Mouse (Mus musculus): ENCODE measurements around the gene Phyhipl. TPM values are rescaled to one million over a fixed set of nuclear protein-coding genes. Genes with fewer than 3 reads are reported as not detected.

Gene Phyhipl
- polyA plus RNA-seq, 1 experiment from 2014 or later, result 0.07 TPM

- Histone ChIP-seq H3K9ac (replicated peaks) (no peak overlapping the region), H3K9me3 (ENCODE audit: low read length) (no peaks in the 10 kb centered on the region), H3K27ac (ENCODE audit: low read depth) (no peak overlapping the region), H3K4me1 (ENCODE audit: insufficient read depth) (no peaks in the 10 kb centered on the region), H3K4me3 (ENCODE audit: low read depth, low read length) (no peak overlapping the region), H3K27me3 (ENCODE audit: insufficient read depth, low read length) (no peaks in the 10 kb centered on the region), H3K36me3 (replicated peaks; ENCODE audit: insufficient read depth, low read length) (no peaks in the 10 kb centered on the region), H3K4me2 (ENCODE audit: low read depth, low read length) (no peak overlapping the region)
- no peak for ATAC-seq
- DNase-seq, result no peak
- 76% methylated on average over 8 of the region's 8 CpGs for WGBS (ENCODE audit: insufficient replicate concordance)
- TF ChIP-seq EP300 (IDR thresholded peaks at IDR 0.05; ENCODE audit: low read depth) (no peak), CTCF (IDR thresholded peaks at IDR 0.05; ENCODE audit: low read depth) (no peak)
Observed at GRCm38 (mm10) chr10:70688881-70689280, 33.1 kb upstream of the Phyhipl start.

GRCm38 (mm10) chr10:70686941-70687703, 31.4 kb upstream of the Phyhipl start:
- Histone ChIP-seq H3K4me2 (ENCODE audit: low read depth, low read length) (no peak overlapping the region), H3K27ac (ENCODE audit: low read depth) (no peak overlapping the region), H3K4me3 (ENCODE audit: low read depth, low read length) (no peak overlapping the region), H3K27me3 (ENCODE audit: insufficient read depth, low read length) (no peaks in the 10 kb centered on the region), H3K36me3 (replicated peaks; ENCODE audit: insufficient read depth, low read length) (no peaks in the 10 kb centered on the region), H3K9ac (replicated peaks) (no peak overlapping the region), H3K4me1 (ENCODE audit: insufficient read depth) (no peaks in the 10 kb centered on the region), H3K9me3 (ENCODE audit: low read length) (no peaks in the 10 kb centered on the region)
- WGBS (ENCODE audit: insufficient replicate concordance), result 62% methylated on average over 11 of the region's 11 CpGs
- DNase-seq (no peak), ATAC-seq (no peak)
- TF ChIP-seq CTCF (IDR thresholded peaks at IDR 0.05; ENCODE audit: low read depth), result no peak
- no peak for TF ChIP-seq EP300 (IDR thresholded peaks at IDR 0.05; ENCODE audit: low read depth)

DNA sequence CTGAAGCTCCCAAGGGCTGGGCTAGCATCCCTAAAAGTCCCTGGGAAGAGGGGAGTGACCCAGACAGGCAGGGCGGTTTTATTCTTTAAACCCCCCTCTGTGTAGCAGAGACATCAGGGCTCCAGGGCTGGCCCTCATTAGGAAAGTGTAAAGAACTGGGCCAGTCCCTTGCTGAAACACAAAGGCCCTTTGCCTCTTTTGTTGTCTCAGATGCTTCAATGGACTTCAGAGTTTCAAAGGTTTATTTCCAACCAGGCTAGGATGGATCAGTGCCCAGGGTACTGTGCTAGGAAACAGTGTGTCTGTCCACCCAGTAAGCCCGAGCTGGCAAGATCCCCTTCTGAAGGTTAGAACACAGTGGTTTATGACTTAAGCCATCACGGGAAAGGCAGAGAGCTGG, 30.7 kb upstream of the Phyhipl start:
- no peak for TF ChIP-seq CTCF (IDR thresholded peaks at IDR 0.05; ENCODE audit: low read depth)
- Histone ChIP-seq H3K4me3 (ENCODE audit: low read depth, low read length) (no peak overlapping the region), H3K9ac (replicated peaks) (no peak overlapping the region), H3K27me3 (ENCODE audit: insufficient read depth, low read length) (no peaks in the 10 kb centered on the region), H3K27ac (ENCODE audit: low read depth) (no peak overlapping the region), H3K36me3 (replicated peaks; ENCODE audit: insufficient read depth, low read length) (no peaks in the 10 kb centered on the region), H3K4me1 (ENCODE audit: insufficient read depth) (no peaks in the 10 kb centered on the region), H3K9me3 (ENCODE audit: low read length) (no peaks in the 10 kb centered on the region), H3K4me2 (ENCODE audit: low read depth, low read length) (no peak overlapping the region)
- ATAC-seq, result no peak
- DNase-seq, result no peak
- WGBS (ENCODE audit: insufficient replicate concordance), result 58% methylated on average over 3 of the region's 3 CpGs

GRCm38 (mm10) chr10:70683508-70683907, 27.7 kb upstream of the Phyhipl start:
- Histone ChIP-seq H3K4me1 (ENCODE audit: insufficient read depth) (no peaks in the 10 kb centered on the region), H3K27me3 (ENCODE audit: insufficient read depth, low read length) (no peaks in the 10 kb centered on the region), H3K9me3 (ENCODE audit: low read length) (no peaks in the 10 kb centered on the region), H3K4me2 (ENCODE audit: low read depth, low read length) (no peak overlapping the region), H3K4me3 (ENCODE audit: low read depth, low read length) (no peak overlapping the region), H3K27ac (ENCODE audit: low read depth) (no peak overlapping the region), H3K36me3 (replicated peaks; ENCODE audit: insufficient read depth, low read length) (no peaks in the 10 kb centered on the region), H3K9ac (replicated peaks) (no peak overlapping the region)
- 77% methylated on average over 4 of the region's 4 CpGs for WGBS (ENCODE audit: insufficient replicate concordance)
- no peak for TF ChIP-seq EP300 (IDR thresholded peaks at IDR 0.05; ENCODE audit: low read depth)
- TF ChIP-seq CTCF (IDR thresholded peaks at IDR 0.05; ENCODE audit: low read depth), result no peak
- DNase-seq (no peak), ATAC-seq (no peak)

DNA sequence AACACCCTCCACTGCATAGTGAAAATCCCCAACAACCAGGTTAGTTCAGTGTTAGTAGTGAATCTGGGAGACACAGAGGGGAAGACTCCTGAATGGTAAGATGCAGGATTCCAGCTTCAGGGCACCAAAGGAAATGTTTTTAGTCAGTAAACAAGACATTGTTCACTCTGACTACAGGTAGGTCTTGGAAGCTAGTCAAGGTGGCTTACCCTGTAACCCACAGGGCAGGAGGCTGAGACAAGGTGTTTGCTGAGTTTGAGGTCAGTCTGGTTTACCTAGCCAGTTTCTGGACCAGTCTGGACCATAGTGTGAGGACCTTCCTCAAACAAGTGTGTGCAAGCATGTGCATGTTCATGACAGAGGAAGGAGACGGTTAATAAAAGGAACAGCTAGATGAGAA, 22.2 kb upstream of the Phyhipl start:
- no peaks in the 10 kb centered on the region for H3K27me3 ChIP-seq (ENCODE audit: insufficient read depth, low read length)
- 79% methylated on average over 1 of the region's 1 CpGs for WGBS (ENCODE audit: insufficient replicate concordance)
- H3K9ac ChIP-seq (replicated peaks), result no peak overlapping the region
- no peak overlapping the region for H3K4me2 ChIP-seq (ENCODE audit: low read depth, low read length)
- TF ChIP-seq CTCF (IDR thresholded peaks at IDR 0.05; ENCODE audit: low read depth), result no peak
- no peak for TF ChIP-seq EP300 (IDR thresholded peaks at IDR 0.05; ENCODE audit: low read depth)
- no peaks in the 10 kb centered on the region for H3K36me3 ChIP-seq (replicated peaks; ENCODE audit: insufficient read depth, low read length)
- ATAC-seq (no peak), DNase-seq (no peak)
- no peaks in the 10 kb centered on the region for H3K9me3 ChIP-seq (ENCODE audit: low read length)
- H3K4me3 ChIP-seq (ENCODE audit: low read depth, low read length), result no peak overlapping the region
- no peaks in the 10 kb centered on the region for H3K4me1 ChIP-seq (ENCODE audit: insufficient read depth)
- H3K27ac ChIP-seq (ENCODE audit: low read depth), result no peak overlapping the region

GRCm38 (mm10) chr10:70656272-70656671, 507 bp upstream of the Phyhipl start:
- no peak for ATAC-seq
- Histone ChIP-seq H3K36me3 (replicated peaks; ENCODE audit: insufficient read depth, low read length) (no peaks in the 10 kb centered on the region), H3K27ac (ENCODE audit: low read depth) (no peak overlapping the region), H3K27me3 (ENCODE audit: insufficient read depth, low read length) (no peaks in the 10 kb centered on the region), H3K4me2 (ENCODE audit: low read depth, low read length) (no peak overlapping the region), H3K4me1 (ENCODE audit: insufficient read depth) (no peaks in the 10 kb centered on the region), H3K9ac (replicated peaks) (no peak overlapping the region), H3K4me3 (ENCODE audit: low read depth, low read length) (no peak overlapping the region), H3K9me3 (ENCODE audit: low read length) (no peaks in the 10 kb centered on the region)
- 55% methylated on average over 6 of the region's 6 CpGs for WGBS (ENCODE audit: insufficient replicate concordance)
- no peak for DNase-seq
- TF ChIP-seq CTCF (IDR thresholded peaks at IDR 0.05; ENCODE audit: low read depth), result no peak
